Mouse (Mus musculus) thymus, adult 18-20 months (tissue): ENCODE measurements at regions not wholly inside any gene's neighbourhood (a gene's known extent, or its start where the extent isn't known, plus 50 kb on each side); places are given as distances from the start of the nearest gene placed in this dataset.

Experiments used
- DNase-seq, 2 experiments: peaks; one replicate each; pipeline ENCODE4 v3.0.0; 2022; ENCODE audit warnings: mixed read lengths in 2 of 2

DNA sequence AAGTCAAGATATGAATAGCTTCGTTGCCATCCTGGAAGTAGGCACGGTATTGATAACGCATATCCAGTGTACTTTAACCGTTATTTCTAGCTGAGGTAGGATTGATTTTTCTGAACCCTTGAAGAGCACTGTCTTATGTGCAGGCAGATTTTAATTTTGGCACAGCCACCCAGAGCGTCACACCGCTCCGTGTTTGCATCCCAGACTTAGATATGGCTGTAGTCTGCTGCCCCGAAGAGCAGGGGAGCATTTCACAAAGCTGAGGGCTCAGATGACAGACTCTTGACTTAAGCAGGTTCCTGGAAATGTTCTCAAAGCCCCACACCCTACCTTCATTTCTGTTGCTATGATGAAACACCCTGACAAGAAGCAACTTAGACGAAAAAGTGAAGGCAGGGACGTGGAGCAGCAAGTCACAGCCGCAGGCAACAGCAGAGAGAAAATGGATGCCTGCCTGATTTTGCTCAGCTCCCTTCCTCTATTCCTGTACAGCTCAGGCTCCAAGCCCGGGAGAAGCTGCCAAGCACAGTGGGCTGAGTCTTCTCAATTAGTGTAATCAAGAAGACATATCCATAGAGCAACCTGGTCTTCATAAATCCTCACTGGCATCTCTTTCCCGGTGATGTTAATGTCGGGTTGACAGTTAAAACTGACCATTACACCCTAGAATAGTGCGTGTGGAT lies 164.9 kb upstream of the Cdh4 start:
- no peak for DNase-seq

DNA sequence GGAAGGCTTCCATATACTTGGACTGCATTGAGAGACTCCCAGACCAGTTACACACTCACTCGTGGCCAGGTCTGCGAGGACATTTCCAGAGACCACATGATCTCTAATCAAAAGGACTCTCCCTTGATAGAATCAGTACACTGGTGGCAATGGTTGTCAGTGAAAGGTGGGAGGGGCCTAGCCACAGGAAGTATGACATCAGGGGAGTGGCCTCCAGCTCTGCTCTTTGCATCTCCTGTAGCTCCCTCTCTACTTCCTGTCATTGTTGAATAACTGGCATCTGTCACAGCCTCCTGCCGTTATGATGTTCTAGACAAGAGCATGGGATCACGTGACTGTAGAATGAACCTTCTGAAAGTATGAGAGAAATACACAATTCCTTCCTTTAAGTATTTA lies 164.3 kb upstream of the Cdh4 start:
- DNase-seq: no peak

DNA sequence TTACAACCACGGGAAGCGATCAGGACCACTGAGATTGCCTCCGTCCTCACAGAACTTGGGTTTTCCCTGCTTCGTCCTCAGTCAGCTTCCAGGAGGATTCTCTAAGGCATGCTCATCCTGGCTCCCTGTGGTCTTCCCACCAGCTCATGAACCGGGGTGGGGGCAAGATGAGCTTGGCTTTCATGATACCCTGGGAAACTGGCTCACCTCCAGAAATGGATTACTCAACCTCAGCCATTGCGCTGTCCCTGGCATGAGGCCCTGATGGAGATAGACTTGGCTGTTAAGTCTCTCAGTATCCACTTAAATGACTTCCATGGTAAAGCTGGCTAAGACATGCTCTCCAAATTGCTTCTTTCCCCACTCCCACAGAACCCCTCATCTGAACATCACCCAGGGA lies 160.0 kb upstream of the Cdh4 start:
- no peak for DNase-seq

DNA sequence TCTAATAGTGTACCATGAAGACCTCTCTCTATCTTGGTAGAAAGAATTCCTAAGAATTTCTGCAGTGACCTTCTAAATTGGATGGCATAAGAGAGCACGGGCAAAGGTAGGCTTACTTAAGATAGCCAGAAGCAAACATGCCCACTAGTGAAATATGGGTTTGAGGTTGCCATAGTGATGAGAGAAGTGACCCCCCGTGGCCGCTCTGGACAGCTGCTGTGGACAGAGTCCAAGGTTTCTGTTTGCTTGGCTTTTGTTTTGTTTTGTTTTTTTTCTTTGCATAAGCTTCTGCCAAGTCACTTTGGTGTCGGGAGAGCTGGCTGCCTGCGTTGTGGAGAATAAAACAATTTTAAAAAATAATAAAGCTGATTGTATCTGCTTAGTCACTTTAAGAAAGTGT lies 151.8 kb upstream of the Cdh4 start:
- no peak for DNase-seq

DNA sequence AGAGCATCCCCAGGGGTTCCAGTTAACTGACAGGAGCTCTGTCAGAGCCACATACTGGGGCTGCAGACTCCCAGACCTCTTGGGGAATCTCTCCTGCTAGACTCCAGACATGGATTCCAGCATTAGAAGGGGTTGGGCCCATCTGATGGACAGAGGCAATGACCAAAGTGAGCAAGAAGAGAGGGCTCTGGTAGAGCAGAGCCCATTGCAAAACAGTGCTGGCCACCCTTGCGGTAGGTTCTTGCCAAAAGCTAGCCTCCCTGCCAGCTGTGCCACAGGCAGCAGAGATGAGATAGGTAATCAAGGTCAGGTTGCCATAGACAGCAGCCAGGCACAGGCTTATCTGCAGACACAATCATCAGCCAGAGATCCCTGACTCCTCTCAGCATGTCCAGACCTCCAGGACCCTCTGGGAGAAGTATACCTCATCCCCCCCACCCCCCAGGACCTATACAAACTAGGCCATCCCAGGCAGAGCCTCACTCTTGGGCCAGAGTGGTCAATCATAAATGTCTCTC lies 151.1 kb upstream of the Cdh4 start:
- no peak for DNase-seq

DNA sequence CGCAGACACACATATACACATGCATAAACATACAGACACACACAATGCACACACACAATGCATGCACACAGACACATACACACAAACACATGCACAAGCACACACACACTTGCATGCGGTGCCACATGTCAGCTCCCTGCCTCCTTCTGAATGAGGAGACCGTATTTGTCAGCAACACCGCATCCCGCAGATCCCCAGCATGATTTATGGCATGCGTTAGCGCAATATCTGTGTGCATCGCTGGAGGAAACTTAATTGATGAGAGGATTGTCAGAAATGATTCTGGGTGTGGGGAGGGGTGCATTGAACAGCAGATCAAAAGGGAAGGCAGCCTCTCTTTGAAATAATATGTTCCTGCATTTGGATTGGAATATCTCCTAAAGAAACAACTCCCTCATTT lies 150.3 kb upstream of the Cdh4 start:
- DNase-seq: no peak

DNA sequence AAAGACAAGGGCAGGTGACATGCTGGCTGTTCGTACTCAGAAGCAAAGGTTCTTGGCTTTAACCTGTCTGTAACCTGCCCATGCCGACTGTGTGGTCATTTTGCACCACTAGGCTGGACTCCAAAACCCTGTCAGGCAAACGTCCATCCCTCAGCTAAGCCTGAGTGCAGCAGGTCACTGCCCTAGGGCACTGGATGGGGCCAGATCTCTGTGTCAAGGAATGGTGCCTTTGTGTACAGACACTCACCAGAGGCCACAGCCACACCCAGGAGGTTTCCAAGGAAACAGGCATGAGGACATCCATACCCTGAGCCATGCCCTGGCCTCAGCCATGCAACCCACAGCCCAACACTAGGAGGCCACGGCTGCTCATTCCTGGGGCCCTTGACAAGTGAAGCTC lies 149.7 kb upstream of the Cdh4 start:
- DNase-seq: no peak

DNA sequence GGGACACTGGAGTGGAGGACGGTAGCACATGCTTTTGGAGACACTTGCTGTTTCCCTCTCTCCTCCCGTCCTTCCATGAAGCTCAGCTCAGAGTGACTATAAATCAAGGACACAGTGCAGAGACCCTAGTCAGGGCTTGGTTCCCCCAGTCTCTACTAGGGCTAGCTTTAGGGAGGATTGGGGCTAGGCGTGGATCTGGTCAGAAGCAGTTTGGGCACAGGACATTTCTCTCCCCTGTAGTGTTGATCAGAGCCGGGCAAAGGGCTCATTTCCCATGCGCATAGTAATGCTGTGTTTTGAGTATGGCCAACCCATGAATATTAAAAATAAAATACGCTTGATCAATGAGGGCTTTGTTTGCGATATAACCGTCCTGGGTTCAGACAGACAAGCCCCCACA lies 149.1 kb upstream of the Cdh4 start:
- DNase-seq: no peak

DNA sequence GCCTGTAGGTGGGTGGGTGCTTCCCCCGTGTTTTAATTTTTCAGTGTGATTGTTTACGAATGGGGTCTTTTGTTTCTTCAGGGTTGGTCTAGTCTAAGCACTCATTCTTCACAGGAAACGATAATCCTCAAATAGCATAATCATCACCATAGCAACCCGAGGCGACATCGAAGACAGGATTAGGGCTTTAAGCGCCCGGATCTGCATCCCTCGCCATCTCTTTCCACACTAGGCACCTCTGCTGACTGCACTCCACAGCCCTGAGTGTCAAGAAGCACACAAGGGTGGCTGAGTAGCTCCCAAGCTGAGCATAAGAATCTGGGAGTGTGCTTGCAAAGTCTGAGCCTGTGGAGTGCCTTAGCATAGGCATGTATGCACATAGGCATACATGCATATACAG lies 145.2 kb upstream of the Cdh4 start:
- no peak for DNase-seq

DNA sequence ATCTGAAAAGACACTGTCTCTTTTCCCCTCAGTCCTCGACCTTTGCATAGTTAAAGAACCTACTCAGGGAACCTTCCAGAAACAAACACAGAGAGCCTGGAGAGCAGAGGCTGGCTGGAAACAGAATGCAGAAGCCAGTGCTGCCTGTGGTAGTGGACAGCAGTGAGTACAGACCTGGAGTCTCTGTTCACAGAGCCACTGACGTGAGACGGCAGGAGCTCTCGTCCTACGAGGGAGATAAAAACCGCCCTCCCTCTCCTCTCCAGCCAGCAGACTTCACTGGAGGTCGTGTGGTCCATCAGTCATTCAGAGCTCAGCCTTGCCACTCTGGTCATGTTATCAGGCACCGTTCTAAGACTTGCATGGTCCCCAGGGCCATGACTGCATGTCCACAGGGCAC lies 138.5 kb upstream of the Cdh4 start:
- DNase-seq: no peak

DNA sequence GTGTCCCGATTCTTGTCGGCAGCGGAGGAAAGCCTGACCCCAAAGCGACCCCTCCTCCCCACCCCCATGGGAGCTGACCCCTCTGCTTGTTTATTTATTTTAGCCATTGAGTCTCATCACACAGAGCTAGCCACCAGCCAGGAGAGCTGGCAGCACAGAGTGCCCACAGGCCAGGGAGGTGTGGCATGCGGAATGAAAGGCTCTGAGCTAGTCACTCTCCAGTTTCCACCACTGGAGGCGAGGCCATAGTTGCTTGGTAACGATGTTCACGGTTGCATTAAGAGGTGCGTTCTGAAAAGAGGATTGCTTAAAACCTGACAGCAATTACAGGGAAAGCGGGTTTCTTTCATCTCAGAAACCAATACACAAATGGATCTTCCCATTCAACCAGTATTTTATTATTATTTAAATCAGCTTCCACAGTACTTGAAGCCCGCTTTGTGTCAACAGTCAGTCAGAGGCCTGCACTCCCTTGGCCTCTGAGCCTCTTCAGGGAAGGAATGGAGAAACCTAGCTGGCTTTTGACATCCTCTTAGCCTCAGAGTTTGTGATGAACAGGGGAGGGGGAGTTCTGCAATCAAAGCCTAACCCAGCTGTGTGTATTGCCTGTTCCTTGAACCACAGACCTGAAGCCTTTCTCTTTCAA lies 134.8 kb upstream of the Cdh4 start:
- DNase-seq: no peak

DNA sequence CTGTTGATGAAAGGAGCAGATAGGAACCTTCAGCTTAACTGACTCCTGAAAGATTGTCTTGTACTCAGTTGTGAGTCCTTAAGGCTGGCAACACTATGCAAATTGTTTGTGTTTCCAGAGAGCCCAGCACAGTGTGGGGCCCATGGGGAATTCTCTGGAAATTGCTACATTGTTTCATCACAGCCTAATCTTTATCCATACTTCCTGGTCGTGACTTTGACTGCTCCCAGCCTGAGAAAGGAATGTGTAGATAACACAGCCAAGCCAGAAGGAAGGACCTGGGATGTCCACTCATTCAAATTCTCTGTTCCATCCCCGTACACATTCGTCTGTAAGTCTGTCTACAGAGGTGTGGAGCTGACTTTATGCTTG lies 134.3 kb upstream of the Cdh4 start:
- no peak for DNase-seq

DNA sequence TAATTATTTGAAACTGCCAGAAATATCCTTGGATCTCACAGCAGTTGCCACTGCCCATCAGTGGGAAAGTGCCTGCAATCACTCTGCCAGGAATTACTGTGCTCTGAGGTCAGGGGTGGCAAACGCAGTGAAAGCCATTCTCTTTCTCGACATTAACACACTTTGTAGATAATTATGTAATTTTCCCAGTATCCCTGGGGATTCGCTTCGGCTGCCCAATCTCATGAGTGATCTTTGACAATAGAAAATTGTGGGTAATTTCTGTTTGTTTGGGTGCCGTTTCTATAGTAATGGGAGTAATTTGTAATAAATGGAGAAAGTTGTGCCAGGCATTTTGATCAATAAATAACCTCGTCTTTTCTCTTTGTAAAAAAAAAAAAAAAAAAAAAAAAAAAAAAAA lies 124.2 kb upstream of the Cdh4 start:
- no peak for DNase-seq

DNA sequence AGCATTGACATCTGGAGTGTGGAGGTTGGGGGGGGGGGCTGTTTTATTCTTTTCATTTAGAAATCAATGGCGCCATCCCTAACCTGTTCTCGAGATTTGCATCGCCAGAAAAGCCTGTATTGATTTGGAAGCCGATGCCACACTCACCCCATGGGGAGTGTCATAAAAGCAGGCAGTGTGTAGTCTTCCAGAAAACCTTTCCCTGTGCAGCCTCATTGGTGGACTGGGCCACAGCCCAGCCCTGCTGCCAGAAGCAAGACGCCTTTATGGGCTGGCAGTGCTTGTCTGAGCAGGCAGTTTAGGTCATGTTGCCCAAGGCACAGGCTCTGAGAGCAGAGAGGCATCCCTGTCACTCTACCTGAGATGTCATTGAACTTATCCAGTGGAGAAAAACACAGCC lies 117.0 kb upstream of the Cdh4 start:
- no peak for DNase-seq

DNA sequence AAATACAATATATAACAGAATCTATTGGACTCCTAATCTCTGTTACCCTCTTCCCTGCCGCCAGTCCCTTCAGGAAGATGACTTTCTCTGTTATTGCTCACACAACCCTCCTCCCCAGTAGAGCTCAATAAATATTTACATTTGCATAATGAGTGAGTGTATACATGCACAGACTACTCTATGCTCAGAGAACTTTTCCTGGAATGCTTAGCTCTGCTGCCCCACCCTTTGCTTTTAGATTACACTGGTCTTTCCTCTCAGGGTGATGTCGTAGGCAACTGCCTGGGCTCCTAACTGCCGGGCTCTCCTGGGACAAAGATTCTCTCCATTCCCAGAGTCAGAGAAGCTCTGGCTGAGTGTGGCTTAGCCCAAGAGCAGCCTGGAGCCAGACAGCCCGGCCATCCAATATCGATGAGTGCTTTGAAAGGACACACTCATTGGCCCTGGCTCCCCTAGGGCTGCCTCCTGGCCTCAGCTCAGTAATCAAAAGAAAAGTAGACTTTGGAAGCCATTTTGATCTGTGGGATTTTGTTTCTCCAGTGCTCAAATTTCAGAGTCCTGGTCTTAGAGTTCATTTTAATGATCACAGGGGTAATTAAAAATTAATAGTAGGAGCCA lies 109.2 kb upstream of the Cdh4 start:
- DNase-seq: no peak

DNA sequence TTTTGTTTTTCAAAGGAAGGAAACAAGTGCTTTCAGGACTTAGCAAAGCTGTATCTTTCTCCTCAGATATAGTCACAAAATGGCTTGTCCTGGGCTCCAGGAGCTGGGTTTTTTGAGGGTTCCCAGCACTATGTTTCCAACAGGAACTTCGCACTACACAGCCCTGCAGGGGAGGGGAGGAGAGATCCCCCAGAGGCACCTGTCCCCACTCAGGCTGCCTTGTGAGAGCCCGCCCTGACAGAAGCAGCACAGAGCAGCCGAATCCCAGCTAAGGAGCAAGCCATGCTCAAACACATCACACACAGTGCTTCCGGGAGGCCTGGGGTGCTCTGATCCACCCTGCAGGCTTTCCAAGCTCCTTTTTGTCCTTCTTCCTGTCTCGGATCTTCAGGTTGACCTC lies 108.6 kb upstream of the Cdh4 start:
- DNase-seq: no peak

DNA sequence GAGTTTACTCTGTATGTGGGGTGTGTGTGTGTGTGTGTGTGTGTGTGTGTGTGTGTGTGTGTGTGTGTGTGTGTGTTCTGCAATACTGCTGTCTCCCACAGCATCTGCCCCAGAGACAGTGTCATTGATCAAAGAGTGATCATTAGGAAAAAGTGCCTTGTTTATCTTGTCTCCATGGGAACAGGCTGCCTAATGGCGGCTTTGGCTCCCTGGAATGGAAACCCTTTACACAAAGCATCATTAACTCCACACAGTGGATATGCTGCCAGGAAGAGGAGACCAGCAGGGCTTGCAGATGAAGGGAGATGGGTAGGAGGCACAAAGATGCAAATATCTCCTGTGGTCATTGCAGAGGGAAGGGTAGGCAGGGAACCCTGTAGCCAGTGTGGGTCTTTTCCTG lies 106.0 kb upstream of the Cdh4 start:
- no peak for DNase-seq

DNA sequence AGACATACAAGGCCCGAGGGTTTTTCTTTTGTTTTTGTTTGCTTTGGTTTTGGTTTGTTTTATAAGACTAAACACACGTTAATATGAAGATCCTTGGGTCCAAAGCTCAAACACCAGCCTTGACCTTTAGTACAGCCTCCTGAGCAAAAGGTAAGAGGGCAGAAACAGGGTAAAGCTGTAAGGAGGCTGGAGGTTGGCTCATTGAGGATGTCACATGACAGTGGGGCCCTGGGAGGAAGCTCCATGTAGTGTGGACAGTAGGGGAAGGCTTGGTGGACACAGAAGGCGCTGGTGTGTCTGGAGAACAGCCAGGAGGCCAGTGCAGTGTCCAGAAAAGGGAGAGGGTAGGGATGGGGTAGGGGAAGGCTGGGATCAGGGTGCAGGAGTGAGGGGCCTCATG lies 89.6 kb upstream of the Cdh4 start:
- DNase-seq: no peak

DNA sequence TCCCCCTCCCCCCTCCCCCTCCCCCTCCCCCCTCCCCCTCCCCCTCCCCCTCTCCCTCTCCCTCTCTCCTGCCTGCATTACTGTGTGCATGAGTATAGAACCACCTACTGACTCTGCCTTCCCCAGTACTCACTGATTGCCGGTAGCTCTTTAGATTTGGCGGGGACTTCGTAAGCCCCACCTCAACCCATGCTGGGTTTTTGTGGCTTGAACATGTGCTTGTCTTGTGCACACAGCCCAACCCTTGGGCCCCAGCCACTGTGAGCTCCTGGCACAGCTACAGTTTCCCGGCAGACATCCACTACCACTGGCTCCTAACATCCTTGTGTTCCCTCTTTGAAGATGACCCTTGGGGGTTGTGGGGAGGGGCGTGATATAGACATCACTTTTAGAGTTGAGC lies 87.4 kb upstream of the Cdh4 start:
- DNase-seq: no peak

DNA sequence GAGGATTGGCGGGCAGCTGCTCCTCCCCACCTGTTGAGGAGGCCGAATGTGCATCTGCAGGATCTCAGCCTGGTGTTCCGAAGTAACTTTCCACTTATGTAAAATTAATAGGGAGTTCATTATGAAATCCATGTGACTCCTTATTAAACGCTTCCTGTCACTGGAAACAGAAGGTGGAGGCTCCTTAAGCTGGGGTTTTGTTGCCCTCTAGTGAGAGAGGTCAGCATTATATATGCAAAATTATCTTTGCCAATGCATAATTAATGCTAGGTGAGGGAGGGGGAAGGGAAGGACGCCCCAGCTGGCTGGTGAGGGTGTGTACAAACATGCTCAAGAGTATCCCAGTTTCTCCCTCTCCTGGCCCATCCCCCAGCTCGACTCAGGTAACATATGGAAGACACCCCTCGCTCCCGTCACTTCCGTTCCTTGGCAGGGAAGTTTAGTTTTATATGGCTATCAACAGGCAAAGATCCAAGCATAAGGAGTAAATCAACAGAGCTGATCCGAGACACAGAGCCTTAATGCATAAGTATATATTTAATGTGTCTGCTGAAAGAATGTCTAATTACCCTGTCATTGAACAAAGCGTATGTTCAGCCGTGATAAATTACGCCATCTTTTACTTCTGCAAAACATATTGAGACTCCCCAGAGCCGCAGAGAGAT lies 71.2 kb upstream of the Cdh4 start:
- no peak for DNase-seq

DNA sequence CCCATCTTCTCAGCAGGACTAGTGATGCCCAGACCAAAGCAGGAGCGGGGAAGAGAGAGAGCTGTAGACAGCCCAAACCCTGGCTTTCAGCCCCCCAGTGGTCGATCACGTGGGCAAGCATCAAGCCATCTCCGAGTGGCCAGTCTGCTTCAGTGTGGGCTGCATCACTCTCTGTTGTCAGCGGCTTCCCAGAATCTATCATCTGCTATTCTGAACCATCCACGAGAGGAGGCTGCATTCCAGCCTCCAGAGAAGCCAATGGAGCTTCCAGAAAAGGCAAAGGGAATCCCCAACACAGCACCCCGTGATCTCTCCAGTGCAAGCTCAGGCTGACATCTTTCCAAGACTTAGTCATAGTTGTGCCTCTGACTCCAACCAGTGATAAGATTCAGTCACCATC lies 70.7 kb upstream of the Cdh4 start:
- no peak for DNase-seq

DNA sequence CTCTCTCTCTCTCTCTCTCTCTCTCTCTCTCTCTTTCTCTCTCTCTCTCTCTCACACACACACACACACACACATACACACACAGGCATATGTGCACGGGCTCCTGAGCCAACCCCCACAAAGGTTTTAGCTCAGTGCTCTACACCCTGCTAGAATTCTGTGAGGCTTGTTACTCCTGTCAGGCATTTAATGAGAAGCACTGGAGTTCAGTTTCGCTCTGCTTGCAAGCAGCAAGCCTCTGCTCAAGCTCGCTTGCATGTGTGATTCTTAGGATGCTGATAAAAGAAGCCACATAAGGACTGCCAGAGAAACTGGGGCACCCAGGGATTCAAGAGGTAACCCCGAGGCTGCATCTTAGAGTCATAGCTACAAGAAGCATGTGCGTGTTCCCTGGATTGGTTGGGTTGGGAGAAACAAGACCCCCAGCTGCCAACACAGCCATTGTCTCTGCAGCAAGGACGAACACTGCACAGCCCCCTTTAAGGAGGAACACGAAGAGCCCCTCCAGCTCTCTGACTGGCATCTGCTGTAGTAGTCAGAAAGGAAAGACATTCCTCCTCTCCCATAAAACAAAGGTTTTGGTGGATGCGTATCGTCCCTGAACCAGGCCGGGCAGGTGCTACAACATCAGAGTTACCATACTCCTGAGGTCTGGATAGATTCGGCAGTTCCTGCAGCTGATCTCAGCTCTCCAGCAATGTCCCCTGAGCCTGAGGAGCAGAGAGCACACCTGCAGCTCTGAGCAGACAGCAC lies 62.4 kb upstream of the Cdh4 start:
- no peak for DNase-seq

DNA sequence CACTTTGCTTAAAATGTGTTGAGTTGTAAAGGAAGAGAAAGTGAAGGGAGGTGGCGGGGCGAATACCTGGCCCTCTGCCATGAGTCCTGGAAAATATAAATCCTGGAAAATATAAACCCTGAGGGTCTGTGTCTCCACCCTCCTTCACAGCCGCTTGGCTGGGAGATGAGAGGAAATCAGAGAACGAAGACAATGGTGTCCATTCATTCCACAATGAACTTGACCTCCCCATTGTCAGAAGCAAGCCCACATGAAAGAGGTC lies 61.9 kb upstream of the Cdh4 start:
- no peak for DNase-seq

DNA sequence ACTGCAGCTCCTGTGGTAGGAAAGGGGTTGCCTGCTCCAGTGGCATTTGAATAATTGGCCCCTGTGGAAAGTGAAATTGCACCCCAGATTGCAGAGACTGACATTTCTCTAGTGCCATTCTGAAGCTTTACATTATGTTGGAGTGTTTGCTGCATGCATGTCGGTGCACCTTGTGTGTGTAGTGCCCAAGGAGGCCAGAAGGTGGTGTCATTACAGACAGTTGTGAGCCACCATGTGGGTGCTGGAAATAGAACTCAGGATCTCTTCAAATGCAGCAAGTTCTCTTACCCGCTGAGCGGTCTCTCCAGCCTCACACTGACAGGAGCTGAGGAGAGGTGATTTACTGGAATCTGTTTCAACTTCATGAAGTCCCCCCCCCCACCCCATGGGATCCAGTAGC lies 60.3 kb upstream of the Cdh4 start:
- no peak for DNase-seq
